Mouse (Mus musculus) brain, embryonic 14.5 days (tissue): ENCODE results near the gene Fam216b.

Experiments
- CTCF ChIP-seq: fragments of 200-500 bp; IDR thresholded peaks from 2 replicates; pipeline ENCODE4 v1.5.1; 2012; ENCODE audit warnings: inconsistent platforms, mild to moderate bottlenecking, moderate library complexity, borderline replicate concordance; ENCODE audit not compliant: insufficient read depth, insufficient read length; ENCODE audit errors: extremely low read depth
- POLR2A ChIP-seq: fragments of 200-500 bp; IDR thresholded peaks from 2 replicates; pipeline ENCODE4 v1.6.1; 2012; ENCODE audit warnings: mild to moderate bottlenecking, inconsistent platforms, borderline replicate concordance; ENCODE audit not compliant: poor library complexity, insufficient read depth, insufficient read length, severe bottlenecking; ENCODE audit errors: extremely low read depth

- TF ChIP-seq POLR2A (no peak), CTCF (no peak)
Observed at GRCm38 (mm10) chr14:78109419-78109818, 20.6 kb upstream of the Fam216b start.
